Mouse (Mus musculus): ENCODE data around the gene Eef1akmt4. TPM values are rescaled to one million over a fixed set of nuclear protein-coding genes. Genes with fewer than 3 reads are reported as not detected.
A peak's percentile ranks its signal among the peaks of the same experiment; 100 is the strongest.
"Not testable (repeated sequence)": the region's sequence is repeated elsewhere in the genome, so short reads cannot be mapped to it uniquely, and the experiment has no call there.

The Eef1akmt4 gene
- polyA plus RNA-seq, 1 experiment from 2014 or later, result 37.4 TPM

- peak overlapping the region; percentile 43; the same call in 1 of the 2 replicates for H3K27ac ChIP-seq (ENCODE audit: low read length)
- WGBS, result 8% methylated on average over 12 of the region's 12 CpGs
- H3K4me2 ChIP-seq (replicated peaks; ENCODE audit: low read depth, low read length), result peak overlapping the region; percentile 84
- H3K36me3 ChIP-seq (ENCODE audit: insufficient read depth, low read length), result peaks cover 29% of the 10 kb centered on the region
- H3K4me1 ChIP-seq (ENCODE audit: insufficient read depth, low read length), result peaks cover 16% of the 10 kb centered on the region
- no peaks in the 10 kb centered on the region for H3K9me3 ChIP-seq (ENCODE audit: low read length)
- peak overlapping the region; percentile 80 for H3K4me3 ChIP-seq (ENCODE audit: low read length)
- ATAC-seq (ENCODE audit: low FRiP score, low TSS enrichment), result no peak; the same call in 1 of the 2 replicates
- H3K9ac ChIP-seq (replicated peaks; ENCODE audit: low read length), result peak overlapping the region; percentile 90
- no peaks in the 10 kb centered on the region for H3K27me3 ChIP-seq (ENCODE audit: insufficient read depth, low read length)
These were observed 40.5 kb downstream of the Eef1akmt4 start for GRCm38 (mm10) chr16:20651947-20652310.

DNA sequence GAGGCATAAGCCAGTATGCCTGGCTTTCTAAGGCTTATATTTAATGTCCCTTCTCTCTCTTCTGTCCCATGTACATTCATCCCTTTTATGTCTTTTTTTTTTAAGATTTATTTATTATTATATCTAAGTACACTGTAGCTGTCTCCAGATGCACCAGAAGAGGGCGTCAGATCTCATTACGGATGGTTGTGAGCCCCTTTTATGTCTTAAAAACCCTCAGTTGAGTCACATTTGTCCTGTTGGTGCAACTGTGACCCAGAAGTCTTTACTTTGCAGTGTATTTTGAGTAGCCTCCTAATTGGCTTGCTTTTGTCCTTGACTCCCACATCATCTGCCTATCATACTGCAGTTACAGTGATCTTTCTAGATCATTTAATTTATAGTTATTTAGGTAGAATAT, 41.9 kb downstream of the Eef1akmt4 start:
- ATAC-seq (ENCODE audit: low FRiP score, low TSS enrichment), result no peak
- Histone ChIP-seq H3K9ac (replicated peaks; ENCODE audit: low read length) (0 out of 2 replicates have a peak overlapping the region, but pooled peaks have one; percentile 35), H3K4me3 (ENCODE audit: low read length) (no peak overlapping the region), H3K36me3 (ENCODE audit: insufficient read depth, low read length) (peaks cover 43% of the 10 kb centered on the region), H3K4me1 (ENCODE audit: insufficient read depth, low read length) (peaks cover 16% of the 10 kb centered on the region), H3K4me2 (replicated peaks; ENCODE audit: low read depth, low read length) (no peak overlapping the region), H3K27ac (ENCODE audit: low read length) (no peak overlapping the region), H3K27me3 (ENCODE audit: insufficient read depth, low read length) (no peaks in the 10 kb centered on the region), H3K9me3 (ENCODE audit: low read length) (no peaks in the 10 kb centered on the region)
- WGBS, result 63% methylated on average over 2 of the region's 2 CpGs

DNA sequence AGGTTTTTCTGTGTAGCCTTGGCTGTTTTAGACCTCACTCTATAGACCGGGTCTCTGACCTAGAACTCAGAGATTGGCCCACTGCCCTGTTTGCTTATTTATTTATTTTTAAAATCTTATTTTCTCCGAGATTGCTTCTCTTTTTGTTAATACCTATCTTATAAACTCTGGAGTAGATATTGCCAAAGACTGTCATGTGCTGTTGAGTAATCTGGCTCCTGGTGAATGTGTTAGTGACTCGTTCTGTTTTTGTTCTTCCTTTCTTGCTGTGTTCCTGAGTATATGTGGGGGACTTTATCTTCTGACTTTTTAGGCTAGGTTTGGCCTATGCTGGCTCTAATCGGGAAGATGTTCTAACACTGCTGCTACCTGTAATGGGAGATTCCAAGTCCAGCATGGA, 46.3 kb downstream of the Eef1akmt4 start:
- H3K27ac ChIP-seq (ENCODE audit: low read length), result no peak overlapping the region
- peaks cover 74% of the 10 kb centered on the region for H3K36me3 ChIP-seq (ENCODE audit: insufficient read depth, low read length)
- 92% methylated on average over 4 of the region's 4 CpGs for WGBS
- H3K4me2 ChIP-seq (replicated peaks; ENCODE audit: low read depth, low read length), result no peak overlapping the region
- no peaks in the 10 kb centered on the region for H3K9me3 ChIP-seq (ENCODE audit: low read length)
- H3K4me3 ChIP-seq (ENCODE audit: low read length), result no peak overlapping the region
- H3K9ac ChIP-seq (replicated peaks; ENCODE audit: low read length), result no peak overlapping the region
- ATAC-seq (ENCODE audit: low FRiP score, low TSS enrichment), result no peak
- no peaks in the 10 kb centered on the region for H3K27me3 ChIP-seq (ENCODE audit: insufficient read depth, low read length)
- peaks cover 5% of the 10 kb centered on the region for H3K4me1 ChIP-seq (ENCODE audit: insufficient read depth, low read length)

GRCm38 (mm10) chr16:20668013-20668412, 56.6 kb downstream of the Eef1akmt4 start, which contains the start of gene Eif4g1:
Gene Eif4g1, plus strand, starts transcription at chr16:20668313.
- H3K4me3 ChIP-seq (ENCODE audit: low read length); H3K27me3 ChIP-seq (ENCODE audit: insufficient read depth, low read length); H3K36me3 ChIP-seq (ENCODE audit: insufficient read depth, low read length); H3K4me2 ChIP-seq (replicated peaks; ENCODE audit: low read depth, low read length); H3K9ac ChIP-seq (replicated peaks; ENCODE audit: low read length); H3K9me3 ChIP-seq (ENCODE audit: low read length); H3K27ac ChIP-seq (ENCODE audit: low read length); ATAC-seq (ENCODE audit: low FRiP score, low TSS enrichment); H3K4me1 ChIP-seq (ENCODE audit: insufficient read depth, low read length): not testable (repeated sequence)
- 100% methylated on average over 4 of the region's 6 CpGs for WGBS

MicroRNAs within 50 kb of the gene (microRNA counts, 519-probe panel; counts per million panel counts)
- 3,411 counts per million, percentile 79 among the panel's probes with 10 or more counts for microRNA mmu-miR-1224

Small RNAs within 50 kb of the gene (microRNA-seq; reads per million reads assigned to microRNA genes)
- gene Mir1224, result 0.95 reads per million

Other genes with a start within 250 kb of the Eef1akmt4 start
- gene Abcc5, start 185.2 kb upstream of the Eef1akmt4 start, polyA plus RNA-seq (2015; fragmentation: Nextera tagmentation; extraction: Ambion mirVana), result 66.9 and 68.1 TPM in 2 replicates
- 119 and 121 TPM in 2 replicates for gene Eif2b5, start 112.8 kb upstream of the Eef1akmt4 start, polyA plus RNA-seq (2015; fragmentation: Nextera tagmentation; extraction: Ambion mirVana)
- 20.6 and 31.7 TPM in 2 replicates for gene Dvl3, start 94.6 kb upstream of the Eef1akmt4 start, polyA plus RNA-seq (2015; fragmentation: Nextera tagmentation; extraction: Ambion mirVana)
- gene Ap2m1, start 76.1 kb upstream of the Eef1akmt4 start, polyA plus RNA-seq (2015; fragmentation: Nextera tagmentation; extraction: Ambion mirVana), result 691 and 699 TPM in 2 replicates
- gene Abcf3, start 63.0 kb upstream of the Eef1akmt4 start, polyA plus RNA-seq (2015; fragmentation: Nextera tagmentation; extraction: Ambion mirVana), result 64.8 and 75.2 TPM in 2 replicates
- 0.69 and 2.0 TPM in 2 replicates for gene Vwa5b2, start 22.1 kb upstream of the Eef1akmt4 start, polyA plus RNA-seq (2015; fragmentation: Nextera tagmentation; extraction: Ambion mirVana)
- gene Gm49333, start within 50 bp of the Eef1akmt4 start, polyA plus RNA-seq (2015; fragmentation: Nextera tagmentation; extraction: Ambion mirVana), result not detected in 2 replicates
- gene Alg3, start 142 bp downstream of the Eef1akmt4 start, polyA plus RNA-seq (2015; fragmentation: Nextera tagmentation; extraction: Ambion mirVana), result 44.7 and 49.5 TPM in 2 replicates
- 0.45 and 0.84 TPM in 2 replicates for gene Camk2n2, start 9.7 kb downstream of the Eef1akmt4 start, polyA plus RNA-seq (2015; fragmentation: Nextera tagmentation; extraction: Ambion mirVana)
- gene Ece2, start 18.2 kb downstream of the Eef1akmt4 start, polyA plus RNA-seq (2015; fragmentation: Nextera tagmentation; extraction: Ambion mirVana), result 3.5 and 3.6 TPM in 2 replicates
- 377 and 378 TPM in 2 replicates for gene Psmd2, start 40.1 kb downstream of the Eef1akmt4 start, polyA plus RNA-seq (2015; fragmentation: Nextera tagmentation; extraction: Ambion mirVana)
- gene Eif4g1, start 56.7 kb downstream of the Eef1akmt4 start, polyA plus RNA-seq (2015; fragmentation: Nextera tagmentation; extraction: Ambion mirVana), result 183 and 193 TPM in 2 replicates
- 7.6 and 8.0 TPM in 2 replicates for gene Fam131a, start 81.6 kb downstream of the Eef1akmt4 start, polyA plus RNA-seq (2015; fragmentation: Nextera tagmentation; extraction: Ambion mirVana)
- gene Polr2h, start 106.1 kb downstream of the Eef1akmt4 start, polyA plus RNA-seq (2015; fragmentation: Nextera tagmentation; extraction: Ambion mirVana), result 107 and 119 TPM in 2 replicates
- 18.7 and 20.1 TPM in 2 replicates for gene Clcn2, start 106.2 kb downstream of the Eef1akmt4 start, polyA plus RNA-seq (2015; fragmentation: Nextera tagmentation; extraction: Ambion mirVana)
- gene Chrd, start 121.5 kb downstream of the Eef1akmt4 start, polyA plus RNA-seq (2015; fragmentation: Nextera tagmentation; extraction: Ambion mirVana), result 5.4 and 5.9 TPM in 2 replicates
- 1.2 and 2.0 TPM in 2 replicates for gene Thpo, start 122.9 kb downstream of the Eef1akmt4 start, polyA plus RNA-seq (2015; fragmentation: Nextera tagmentation; extraction: Ambion mirVana)

All from kidney, embryonic 16.5 days (tissue).